Mouse (Mus musculus) mouse embryonic stem cell (cell line): ENCODE data around the gene Hoxa6.

Experiments
- in situ Hi-C, 2 experiments: fragments of 300-500 bp; cut with MboI; formaldehyde crosslinking; loops; 1 replicate in 1 of 2; 3 replicates in 1 of 2; pipeline ENCODE4 v1.14.3; 2019 to 2020; ENCODE audit warnings: low sequenced_read_pairs in 2 of 2, low pct_unique_long_range_greater_than_20kb in 1 of 2, mixed read lengths in 1 of 2; ENCODE audit not compliant: unreplicated experiment in 1 of 2

Gene Hoxa6

DNA sequence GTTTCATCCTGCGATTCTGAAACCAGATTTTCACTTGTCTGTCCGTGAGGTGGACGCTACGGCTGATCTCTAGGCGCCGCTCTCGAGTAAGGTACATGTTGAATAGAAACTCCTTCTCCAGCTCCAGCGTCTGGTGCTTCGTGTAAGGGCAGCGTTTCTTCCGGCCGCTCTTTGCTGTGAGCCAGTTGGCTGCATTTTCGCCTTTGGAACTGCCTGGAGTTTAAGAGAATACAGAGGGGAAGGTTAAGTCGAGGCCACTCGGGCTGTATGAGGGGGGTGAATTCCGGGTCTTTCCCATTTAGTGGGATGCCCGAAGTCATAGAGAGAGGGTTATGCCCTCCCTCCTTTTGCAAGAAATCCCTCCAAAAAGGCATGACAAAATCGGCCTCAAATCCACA lies 24.0 kb upstream of the Hoxa6 start:
- in situ Hi-C loops = loop anchor here in 1 of 2 experiments (25.0 kb wide), 1 partner anchor 1045 kb away; no protein-coding TSS in a partner anchor

DNA sequence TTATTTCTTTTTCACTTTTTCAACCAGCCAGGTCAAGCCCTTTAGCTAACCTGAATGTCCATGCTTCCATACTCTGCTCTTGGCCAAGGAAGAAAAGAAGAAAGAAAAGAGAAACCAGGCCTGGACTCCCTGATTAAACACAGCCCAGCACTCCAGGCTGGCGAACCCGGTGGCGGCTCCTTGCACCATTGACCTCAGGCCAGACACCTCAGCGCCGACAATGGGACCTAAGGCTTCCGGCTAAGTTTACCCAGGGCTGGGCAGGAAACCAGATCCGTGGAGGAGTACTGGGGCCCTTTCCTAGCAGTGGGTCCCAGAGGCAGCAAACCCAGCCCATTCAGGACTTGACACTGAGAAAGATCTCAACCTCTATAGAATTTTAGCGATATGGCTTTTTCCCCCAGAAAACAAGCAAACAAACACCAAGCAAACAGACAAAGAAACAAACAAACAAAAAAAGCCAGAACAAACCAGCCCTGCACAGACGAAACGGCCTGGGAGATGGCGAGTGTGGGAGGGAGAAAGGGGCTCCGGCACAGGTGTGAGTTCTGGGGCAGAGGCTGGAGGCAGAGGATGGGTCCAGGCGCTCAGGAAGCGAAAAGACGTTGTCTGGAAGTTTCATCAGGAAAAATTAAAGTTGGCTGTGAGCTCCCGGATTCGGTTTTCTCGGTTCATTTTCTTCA lies 23.5 kb upstream of the Hoxa6 start:
- in situ Hi-C loops = loop anchor here in 1 of 2 experiments (25.0 kb wide), 1 partner anchor 1045 kb away; no protein-coding TSS in a partner anchor

DNA sequence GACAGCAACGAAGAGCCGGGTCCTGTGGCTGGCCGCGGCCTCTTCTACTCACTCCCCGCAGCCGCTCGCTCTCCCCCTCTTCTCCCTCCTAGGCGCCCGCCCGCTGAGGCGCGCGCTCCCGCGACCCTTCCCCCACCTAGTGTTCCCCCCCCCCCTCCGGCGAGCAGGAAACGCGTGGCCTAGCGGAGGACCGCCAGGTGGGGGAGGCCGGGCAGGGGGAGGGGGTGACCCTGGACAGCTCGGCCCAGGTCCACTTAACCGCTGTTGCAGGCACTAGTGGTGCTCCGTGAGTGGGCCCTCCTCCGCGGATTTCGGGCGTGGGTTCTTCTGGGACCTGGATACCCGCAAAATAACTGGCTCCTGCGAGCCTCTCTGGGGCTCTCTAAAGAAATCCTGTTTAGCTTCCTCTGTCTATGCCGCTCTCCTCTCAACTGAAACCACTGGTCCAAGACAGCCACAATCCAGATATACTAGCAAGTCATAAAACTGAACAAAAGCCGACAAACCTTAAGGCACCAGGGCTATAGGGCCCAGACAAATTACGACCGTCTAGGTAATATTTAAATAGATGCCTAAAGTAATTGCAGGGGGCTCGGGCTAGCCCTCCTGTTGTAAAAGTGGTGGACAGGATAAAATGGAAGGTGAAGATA lies 22.1 kb upstream of the Hoxa6 start, which contains the start of gene Hoxa9:
Gene Hoxa9, minus strand, starts transcription at position 574 of the 650 bp plus-strand sequence.
- in situ Hi-C loops = loop anchor here in 1 of 2 experiments (25.0 kb wide), 1 partner anchor 1043 kb away; no protein-coding TSS in a partner anchor

DNA sequence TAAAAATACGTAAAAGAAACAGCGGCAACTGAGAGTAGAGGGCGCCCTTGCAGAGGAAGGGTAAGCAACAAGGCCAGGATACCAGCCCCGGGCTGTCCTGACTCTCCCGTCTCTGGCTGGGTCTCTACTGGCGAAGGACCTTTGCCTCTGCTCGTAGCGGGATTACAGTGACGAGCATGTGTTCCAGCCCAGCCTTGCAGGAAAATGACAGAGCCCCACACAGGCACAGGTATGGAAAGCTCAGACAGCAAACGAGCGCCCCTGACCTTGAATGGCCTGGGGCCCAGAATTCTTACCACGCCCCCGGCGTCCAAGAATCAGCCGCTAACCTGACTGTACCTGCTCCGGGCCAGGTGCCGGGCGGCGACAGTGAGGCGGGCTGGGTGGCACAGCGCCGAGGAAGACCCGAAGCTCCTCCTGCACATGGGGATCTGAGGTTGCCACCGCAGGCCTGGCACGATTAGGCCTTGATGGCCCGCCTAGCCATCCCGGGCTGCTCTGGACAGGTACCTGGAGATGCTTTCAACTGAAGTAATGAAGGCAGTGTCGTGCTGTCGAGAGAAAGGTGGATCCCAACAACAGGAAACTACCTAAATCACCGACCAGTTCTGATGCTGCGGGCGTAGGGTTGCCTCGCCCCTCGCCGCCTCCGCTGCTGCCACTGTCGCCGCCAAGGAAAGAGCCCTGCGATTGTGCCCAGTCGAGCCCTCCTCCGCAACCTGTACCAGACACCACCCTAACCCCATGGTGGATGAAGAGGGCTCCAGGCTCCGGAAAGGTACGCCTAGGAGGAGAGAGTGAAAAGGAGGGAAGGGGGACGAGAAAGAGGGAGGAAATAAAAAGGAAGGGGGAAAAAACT lies 21.3 kb upstream of the Hoxa6 start:
- in situ Hi-C loops = loop anchor here (10.0 to 25.0 kb wide), 3 partner anchors 445 to 1042 kb away; no protein-coding TSS in a partner anchor

DNA sequence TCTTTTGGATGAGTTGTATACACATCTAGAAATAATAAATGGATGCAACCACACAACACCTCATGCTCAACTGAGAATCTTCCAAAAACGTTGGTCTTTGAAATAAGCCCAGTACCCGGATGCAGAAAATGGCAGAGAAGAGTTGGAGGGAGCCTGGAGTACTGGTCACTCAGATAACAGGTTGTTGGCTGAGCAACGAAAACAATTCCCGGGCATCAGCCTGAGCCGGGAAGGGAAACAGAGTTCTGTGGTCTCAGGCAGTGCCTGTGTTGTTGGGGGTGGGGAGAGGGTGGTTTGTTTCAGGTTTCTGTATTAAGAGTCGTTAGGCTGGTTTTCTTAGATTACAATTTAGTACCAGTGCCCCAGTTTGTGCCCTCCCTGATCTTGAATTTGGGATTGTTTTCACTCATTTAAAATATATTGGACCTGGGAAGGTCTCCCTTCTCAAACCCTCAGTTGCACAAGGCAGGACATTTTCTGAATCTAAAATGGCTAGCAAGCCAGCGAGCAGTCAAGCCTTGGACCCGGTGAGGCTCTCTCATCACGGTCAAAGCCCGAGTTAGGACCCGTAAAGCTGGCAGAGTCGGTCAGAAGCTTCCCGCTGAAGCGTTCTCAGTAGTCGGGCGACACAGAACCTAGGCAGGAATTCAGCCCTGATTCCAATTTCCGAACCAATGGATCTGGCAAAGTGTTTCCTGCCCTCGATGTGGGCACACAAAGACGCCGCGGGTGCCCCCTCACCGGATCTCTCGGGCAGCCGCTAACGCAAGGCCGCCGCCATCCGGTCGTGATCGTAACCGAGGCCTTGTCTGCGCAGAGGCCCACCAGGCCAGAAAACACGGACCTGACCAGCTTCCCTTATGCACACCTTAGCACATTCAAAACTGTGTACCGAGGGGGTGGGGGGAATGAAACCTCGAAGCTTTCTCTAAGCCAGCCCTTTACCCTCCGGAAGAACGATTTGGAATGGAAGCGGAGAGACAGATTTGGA lies 20.2 kb upstream of the Hoxa6 start:
- in situ Hi-C loops = loop anchor here (10.0 to 25.0 kb wide), 3 partner anchors 444 to 1041 kb away; no protein-coding TSS in a partner anchor

DNA sequence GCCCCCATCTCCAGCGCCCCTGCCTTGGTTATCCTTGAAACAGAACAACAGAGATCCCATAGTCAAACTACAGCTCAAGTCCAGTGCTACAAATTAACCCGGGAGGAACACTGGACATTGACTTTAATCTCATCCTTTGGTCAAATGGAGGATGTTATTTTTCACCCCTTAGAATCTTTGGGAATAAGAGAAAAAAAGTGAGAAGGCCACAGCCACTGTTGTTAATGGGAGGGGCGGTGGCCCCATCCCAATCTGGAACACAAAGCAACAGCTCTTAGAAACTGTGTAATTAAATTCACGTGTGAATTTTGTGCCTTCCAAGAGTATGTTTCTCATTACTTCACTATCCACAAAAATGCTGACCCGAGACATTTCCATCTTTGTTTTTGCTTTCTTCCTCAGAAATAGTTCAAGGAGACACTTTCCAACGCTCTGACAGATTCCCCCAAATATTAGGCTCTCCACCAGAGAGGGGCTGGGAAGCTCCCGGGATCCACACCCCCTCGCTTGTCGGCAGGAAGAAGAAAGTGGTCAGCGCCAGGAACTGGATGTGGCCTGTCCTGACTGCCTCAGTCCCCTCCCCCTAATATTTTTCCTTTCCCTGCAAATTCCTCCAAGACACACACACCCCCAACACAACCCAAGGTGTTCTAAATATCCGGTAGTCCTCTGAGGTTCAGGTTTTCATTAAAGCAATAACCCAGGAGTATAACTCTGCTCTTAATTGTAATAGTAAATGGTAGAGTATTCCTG lies 19.1 kb upstream of the Hoxa6 start:
- in situ Hi-C loops = loop anchor here (10.0 to 25.0 kb wide), 3 partner anchors 443 to 1040 kb away; no protein-coding TSS in a partner anchor

DNA sequence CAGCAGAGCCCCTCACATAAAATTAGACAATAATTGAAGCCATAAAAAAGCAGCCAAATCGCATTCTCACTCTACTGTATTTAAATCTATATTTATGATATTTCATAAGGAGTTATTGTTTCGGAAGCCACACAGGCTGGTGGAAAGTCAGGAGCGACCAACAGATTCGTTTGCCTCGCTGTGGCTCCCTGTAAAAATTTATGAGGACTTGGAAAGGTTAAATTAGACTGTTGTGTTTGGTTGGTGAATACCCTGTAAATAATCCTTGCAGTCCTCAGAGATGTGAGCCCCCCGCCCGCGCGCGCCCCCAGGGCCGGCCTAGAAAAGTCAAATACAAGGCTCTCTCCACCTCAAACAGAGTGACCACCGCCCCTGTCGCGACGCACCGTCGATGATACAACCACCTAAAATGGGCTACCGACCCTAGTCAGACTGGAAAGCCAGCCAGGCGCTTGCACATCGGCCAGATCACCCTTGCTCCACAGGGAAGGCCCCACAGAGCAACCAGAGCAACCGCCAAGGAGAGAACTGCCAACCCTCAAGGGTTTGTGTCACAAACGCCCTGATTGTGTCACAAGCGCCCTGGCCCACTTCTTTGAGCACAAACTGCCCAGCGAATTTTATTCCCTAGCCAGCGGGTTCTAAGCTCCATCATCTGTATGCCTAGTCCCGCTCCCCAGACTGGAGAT lies 18.2 kb upstream of the Hoxa6 start:
- in situ Hi-C loops = loop anchor here (10.0 to 25.0 kb wide), 3 partner anchors 442 to 1039 kb away; no protein-coding TSS in a partner anchor

DNA sequence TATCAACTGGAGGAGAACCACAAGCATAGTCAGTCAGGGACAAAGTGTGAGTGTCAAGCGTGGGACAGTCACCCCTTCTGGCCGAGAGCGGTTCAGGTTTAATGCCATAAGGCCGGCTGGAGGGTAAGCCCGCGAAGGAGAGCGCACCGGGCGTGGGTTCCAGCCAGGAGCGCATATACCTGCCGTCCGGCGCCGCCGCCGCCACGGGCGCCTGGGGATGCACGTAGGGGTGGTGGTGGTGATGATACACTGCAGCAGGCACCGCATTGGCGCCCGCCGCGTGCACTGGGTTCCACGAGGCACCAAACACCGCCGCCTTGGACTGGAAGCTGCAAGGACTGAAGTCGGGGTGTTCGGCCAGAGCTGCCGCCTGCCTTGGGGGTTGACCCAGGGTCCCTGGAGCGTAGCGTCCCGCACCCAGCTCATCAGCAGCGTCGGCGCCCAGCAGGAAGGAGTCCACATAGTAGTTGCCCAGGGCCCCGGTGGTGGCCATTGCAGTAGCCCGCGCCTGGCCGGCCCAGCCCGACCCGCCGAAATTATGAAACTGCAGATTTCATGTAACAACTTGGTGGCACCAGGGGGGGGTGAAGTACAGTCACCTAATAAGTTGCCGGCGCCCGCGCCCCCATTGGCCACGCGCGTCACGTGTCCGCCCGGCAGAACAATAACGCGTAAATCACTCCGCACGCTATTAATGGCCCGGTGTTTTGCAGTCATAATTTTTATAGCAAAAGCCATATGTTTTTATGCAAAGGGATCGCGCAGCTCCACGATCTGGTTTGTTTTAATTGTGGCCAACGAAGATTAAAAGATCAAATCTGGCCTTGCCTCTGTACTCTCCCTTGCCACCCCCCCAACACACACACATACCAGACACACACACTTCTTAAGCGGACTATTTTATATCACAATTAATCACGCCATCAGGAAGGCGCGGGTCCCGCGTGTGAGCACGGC lies 17.4 kb upstream of the Hoxa6 start:
- in situ Hi-C loops = loop anchor here (10.0 to 25.0 kb wide), 3 partner anchors 441 to 1039 kb away; no protein-coding TSS in a partner anchor

DNA sequence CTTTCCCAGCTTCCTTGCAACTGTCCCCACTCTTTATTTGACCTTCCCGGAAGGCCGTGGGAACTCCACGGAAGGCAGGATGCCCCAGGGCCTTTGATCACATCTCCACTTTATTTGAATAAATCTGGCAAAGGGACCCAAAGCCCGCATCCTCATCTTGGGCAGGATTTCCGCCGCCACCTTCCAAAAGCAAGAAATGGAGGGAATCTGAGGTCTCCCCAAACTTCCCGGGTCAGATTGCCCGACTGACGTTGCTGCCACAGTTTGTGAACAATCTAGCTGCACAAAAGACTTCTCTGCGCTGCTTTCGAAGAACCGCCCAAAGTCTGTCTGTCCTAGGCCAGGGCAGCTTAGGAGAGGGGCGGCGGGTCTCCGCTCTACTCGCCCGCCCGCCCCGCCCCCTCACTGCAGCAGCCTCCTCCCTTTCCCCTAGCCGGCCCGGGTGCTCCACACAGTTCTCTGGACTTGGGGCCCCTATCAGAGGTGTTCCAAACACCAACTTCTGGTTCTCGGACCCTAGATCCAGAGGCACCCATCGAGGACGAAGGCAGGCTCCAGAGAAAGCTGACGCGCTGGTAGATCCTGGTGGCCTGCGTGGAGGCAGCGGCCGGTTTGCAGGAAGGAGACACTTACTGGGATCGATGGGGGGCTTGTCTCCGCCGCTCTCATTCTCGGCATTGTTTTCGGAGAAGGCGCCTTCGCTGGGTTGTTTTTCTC lies 16.5 kb upstream of the Hoxa6 start:
- in situ Hi-C loops = loop anchor here (5.0 to 25.0 kb wide), 5 partner anchors 363 to 1038 kb away; no protein-coding TSS in a partner anchor

DNA sequence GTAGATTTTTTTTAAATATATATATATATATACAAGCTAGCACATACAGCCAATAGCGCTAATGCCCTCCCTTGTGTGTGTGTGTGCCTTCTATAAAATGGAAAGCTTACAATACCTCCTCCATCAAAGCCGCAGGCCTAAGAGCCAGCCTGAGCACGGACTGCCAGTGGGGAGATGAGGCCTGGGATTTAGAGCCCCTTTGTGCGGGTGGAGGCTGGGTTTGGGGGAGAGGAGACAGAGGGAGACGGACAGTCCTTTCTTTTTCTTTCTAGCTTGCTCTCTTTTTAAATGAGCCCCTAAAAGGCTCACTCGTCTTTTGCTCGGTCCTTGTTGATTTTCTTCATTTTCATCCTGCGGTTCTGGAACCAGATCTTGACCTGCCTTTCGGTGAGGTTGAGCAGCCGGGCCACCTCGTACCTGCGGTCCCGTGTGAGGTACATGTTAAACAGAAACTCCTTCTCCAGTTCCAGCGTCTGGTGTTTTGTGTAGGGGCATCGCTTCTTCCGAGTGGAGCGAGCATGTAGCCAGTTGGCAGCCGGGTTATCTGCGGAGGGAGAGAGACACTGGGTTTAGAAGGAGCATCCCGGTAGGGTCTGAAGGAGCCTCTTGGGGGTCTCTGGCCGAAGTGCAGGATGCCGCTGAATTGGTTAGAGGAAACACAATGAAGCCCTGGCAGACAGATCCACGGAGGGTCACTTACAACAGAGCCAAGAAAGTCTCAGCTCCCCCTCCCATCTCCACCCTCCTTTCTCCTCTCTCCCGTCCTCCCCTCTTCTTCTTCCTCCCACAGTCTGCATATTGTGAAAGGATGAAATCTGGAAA lies 15.6 kb upstream of the Hoxa6 start:
- in situ Hi-C loops = loop anchor here (5.0 to 25.0 kb wide), 5 partner anchors 362 to 1037 kb away; no protein-coding TSS in a partner anchor

DNA sequence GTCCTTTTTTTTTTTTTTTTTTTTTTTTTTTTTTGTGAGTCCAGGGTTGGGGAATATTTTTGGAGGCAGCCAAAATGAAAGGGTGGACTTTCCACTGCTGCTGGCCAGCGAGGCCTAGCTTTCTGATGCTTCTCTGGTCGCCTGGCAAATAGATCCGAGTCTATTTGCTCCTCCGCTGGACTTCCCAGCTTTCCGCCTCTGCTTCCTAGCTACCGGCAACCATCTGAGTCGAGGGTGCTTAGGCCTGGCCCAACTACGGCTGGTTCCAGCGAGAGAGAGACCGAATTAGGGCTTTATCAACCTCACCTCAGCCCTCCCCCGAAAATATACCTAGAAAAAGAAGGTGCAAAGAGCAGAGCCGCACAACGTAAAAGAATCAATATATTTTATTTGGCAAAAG lies 14.2 kb upstream of the Hoxa6 start:
- in situ Hi-C loops = loop anchor here (5.0 to 25.0 kb wide), 5 partner anchors 360 to 1035 kb away; no protein-coding TSS in a partner anchor

DNA sequence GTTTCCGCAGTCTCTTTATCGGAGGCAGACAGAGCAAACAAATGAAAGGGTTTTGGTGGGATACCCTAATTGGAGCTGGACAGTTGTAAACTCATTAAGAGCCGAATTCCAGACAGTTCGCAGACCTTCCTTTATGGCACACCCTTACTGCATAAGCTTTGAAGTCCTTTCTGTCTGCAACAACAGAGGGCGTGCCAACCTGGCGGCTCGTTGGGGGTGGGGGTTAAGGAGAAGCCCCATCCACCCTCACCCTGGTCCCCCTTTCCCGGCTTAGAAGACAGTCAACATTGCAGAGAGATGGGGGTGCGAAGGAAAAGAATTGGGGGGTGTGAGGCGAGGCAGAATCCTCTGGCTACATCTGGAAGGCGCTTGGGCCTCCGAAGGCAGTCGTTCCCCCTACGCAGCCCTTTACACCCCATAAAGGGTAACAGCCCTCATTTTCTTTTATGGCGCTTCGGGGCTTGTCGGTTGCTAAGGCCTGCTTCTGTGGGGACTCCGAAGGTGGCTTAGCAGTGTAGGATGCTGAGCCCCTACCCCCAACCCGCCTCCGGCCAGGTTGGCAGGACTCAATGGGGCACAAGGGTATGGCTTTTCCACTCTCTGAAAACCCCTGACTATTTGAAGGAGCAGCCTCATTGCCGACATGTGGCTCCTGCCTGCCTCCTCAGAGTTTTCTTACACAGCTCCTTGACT lies 13.6 kb upstream of the Hoxa6 start:
- in situ Hi-C loops = loop anchor here (5.0 to 25.0 kb wide), 5 partner anchors 360 to 1035 kb away; no protein-coding TSS in a partner anchor

DNA sequence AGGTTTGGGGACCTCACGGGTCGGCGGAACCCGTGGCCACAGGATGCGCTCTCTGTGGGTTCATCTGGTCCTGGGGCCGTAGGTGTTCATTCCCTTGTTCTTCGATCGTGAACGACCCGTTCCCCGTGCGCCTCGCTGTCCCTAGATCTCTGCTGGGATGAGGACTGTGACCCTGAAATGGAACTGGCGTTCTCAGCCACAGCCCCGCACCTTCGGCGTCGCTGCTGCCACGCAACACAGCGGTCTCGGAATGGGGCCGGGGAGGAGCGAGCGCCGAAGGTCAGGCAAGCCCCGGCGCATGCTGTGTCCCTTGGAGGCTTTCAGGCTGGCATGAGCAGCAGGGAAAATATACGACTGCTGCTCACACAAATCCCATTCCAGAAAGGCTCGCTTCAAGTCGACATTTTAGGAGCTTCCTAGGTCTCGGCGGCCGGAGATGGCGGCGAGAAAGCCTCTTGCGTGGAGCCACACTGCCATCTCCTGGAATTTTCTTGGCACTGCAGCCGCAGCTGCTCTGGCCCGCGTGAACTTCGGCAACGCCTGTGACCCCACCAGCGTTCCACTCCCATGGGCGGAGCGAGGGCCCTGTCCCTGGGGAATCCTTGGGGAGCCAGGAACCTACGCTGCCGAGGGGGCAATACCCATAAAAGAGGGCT lies 12.9 kb upstream of the Hoxa6 start, which contains the start of gene Hoxa7:
Gene Hoxa7, minus strand, starts transcription at position 518 of the 656 bp plus-strand sequence.
- in situ Hi-C loops = loop anchor here (5.0 to 25.0 kb wide), 5 partner anchors 359 to 1034 kb away; no protein-coding TSS in a partner anchor
